Mouse (Mus musculus) thymus, adult 2 months (tissue): ENCODE results near the gene Kat6b.

Experiments
- CTCF ChIP-seq: fragments of 200-500 bp; IDR thresholded peaks from 2 replicates; pipeline ENCODE4 v1.5.1; 2012; ENCODE audit warnings: mild to moderate bottlenecking, control low read depth, low read length, moderate library complexity, borderline replicate concordance; ENCODE audit not compliant: control insufficient read depth, poor library complexity, insufficient read depth; ENCODE audit errors: extremely low read depth
- POLR2A ChIP-seq: fragments of 200-500 bp; IDR thresholded peaks from 2 replicates; pipeline ENCODE4 v1.6.1; 2012; ENCODE audit warnings: mild to moderate bottlenecking, low read length, control low read depth, moderate library complexity; ENCODE audit not compliant: control insufficient read depth, poor library complexity, insufficient read depth; ENCODE audit errors: extremely low read depth

DNA sequence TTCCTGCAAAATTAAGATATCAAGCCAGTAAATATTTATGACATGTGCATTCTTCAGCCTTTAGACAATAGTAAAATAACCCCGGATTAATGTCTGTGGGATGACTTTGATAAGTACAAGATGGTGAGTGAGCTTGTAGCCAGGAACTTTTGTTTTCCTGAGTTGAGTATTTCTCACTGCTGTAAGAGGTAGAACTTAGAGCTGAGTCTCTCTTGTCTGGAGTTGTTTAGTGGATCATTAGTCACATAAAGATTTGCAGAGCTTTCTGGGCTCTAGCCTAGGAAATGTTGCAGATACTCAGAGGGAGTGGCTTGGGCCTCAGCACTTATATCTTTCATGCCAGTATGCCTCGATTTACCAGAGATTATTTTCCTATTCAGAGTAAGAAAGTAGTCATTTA lies 106.7 kb downstream of the Kat6b start:
- TF ChIP-seq POLR2A (no peak), CTCF (no peak)
